ENCODE assay signal across 16 mouse cellular contexts in genomic region chr4:130918805-130919749, GRCm38 (mm10). TPM values are rescaled to one million over a fixed set of nuclear protein-coding genes. Genes with fewer than 3 reads are reported as not detected.
DNase-seq lines count a peak whose midpoint lies in the region; ATAC-seq and TF ChIP-seq lines count a peak whose summit lies in the region.
"Had no signal": no experiment of that assay in that cellular context is flagged by ENCODE, and none has a peak within 500 bp of the region (broad histone marks: within the 10 kb centered on the region; RNA-seq: fewer than 3 reads in every experiment).

No protein-coding gene starts in this region.

- no peak overlapping the region for H3K27ac ChIP-seq in gastrocnemius, adult 2 months
- H3K27ac ChIP-seq in midbrain, embryonic 12.5 days (replicated peaks) = no peak overlapping the region
- H3K27ac ChIP-seq in midbrain, embryonic 16.5 days (ENCODE audit: low read length) = no peak overlapping the region
- H3K27ac ChIP-seq: forebrain, embryonic 15.5 days had no signal

- intact Hi-C loops in gastrocnemius, adult 2 months (cut with DNase I) = no loop called here
- intact Hi-C loops in gastrocnemius, postnatal 36 days (cut with DNase I) = no loop called here

- peaks cover 14% of the 10 kb centered on the region for H3K4me1 ChIP-seq in midbrain, embryonic 12.5 days
- H3K4me1 ChIP-seq in midbrain, embryonic 16.5 days (ENCODE audit: control insufficient read depth, insufficient read depth, low read length) = peaks cover 5% of the 10 kb centered on the region

- peak; percentile 66 for DNase-seq in gastrocnemius, adult 2 months
- DNase-seq in gastrocnemius, postnatal 36 days = no peak
- no peak for DNase-seq in adrenal gland, postnatal 25 days
- no peak for DNase-seq in layer of hippocampus, postnatal 36 days
- DNase-seq: cerebellum, adult 9-11 months; heart, postnatal 14 days; kidney, adult 18-20 months; lung, postnatal 4 days; spleen, adult 18-20 months had no signal

- no peaks in the 10 kb centered on the region for H3K36me3 ChIP-seq in midbrain, embryonic 12.5 days
- H3K36me3 ChIP-seq in midbrain, embryonic 16.5 days (ENCODE audit: control insufficient read depth, insufficient read depth, low read length) = no peaks in the 10 kb centered on the region
- H3K36me3 ChIP-seq: forebrain, embryonic 15.5 days had no signal

- no peaks in the 10 kb centered on the region for H3K9me3 ChIP-seq in midbrain, embryonic 12.5 days
- H3K9me3 ChIP-seq in midbrain, embryonic 16.5 days (replicated peaks; ENCODE audit: control insufficient read depth, low read length, poor library complexity, severe bottlenecking) = no peaks in the 10 kb centered on the region
- H3K9me3 ChIP-seq: forebrain, embryonic 15.5 days had no signal

- no peak for TF ChIP-seq CTCF in gastrocnemius, adult 2 months (IDR thresholded peaks at IDR 0.05)

- H3K9ac ChIP-seq in midbrain, embryonic 12.5 days (replicated peaks) = no peak overlapping the region
- H3K9ac ChIP-seq in midbrain, embryonic 16.5 days (ENCODE audit: low read depth, low read length) = no peak overlapping the region
- H3K9ac ChIP-seq: forebrain, embryonic 15.5 days had no signal

- 74% methylated on average over 10 of the region's 10 CpGs for WGBS in midbrain, embryonic 12.5 days
- 69% methylated on average over 10 of the region's 10 CpGs for WGBS in midbrain, embryonic 16.5 days

- no peak for ATAC-seq in midbrain, embryonic 12.5 days (ENCODE audit: low FRiP score, low read depth)
- no peak for ATAC-seq in midbrain, embryonic 16.5 days
- ATAC-seq in activated CD4-positive, CD25-positive, alpha-beta regulatory T cell, adult 4 months = peak; percentile 47
- ATAC-seq in monocyte, adult 5-6 weeks (replicated peaks; ENCODE audit: insufficient number of reproducible peaks, low FRiP score, low TSS enrichment, poor library complexity, severe bottlenecking) = peak; percentile 19
- ATAC-seq: forebrain, embryonic 15.5 days had no signal

- H3K4me3 ChIP-seq in gastrocnemius, adult 2 months = no peak overlapping the region
- no peak overlapping the region for H3K4me3 ChIP-seq in midbrain, embryonic 12.5 days
- no peak overlapping the region for H3K4me3 ChIP-seq in midbrain, embryonic 16.5 days (ENCODE audit: low read depth, low read length)
- H3K4me3 ChIP-seq: forebrain, embryonic 15.5 days had no signal

- H3K4me2 ChIP-seq in midbrain, embryonic 12.5 days (replicated peaks) = 0 out of 2 replicates have a peak overlapping the region, but pooled peaks have one; percentile 3
- no peak overlapping the region for H3K4me2 ChIP-seq in midbrain, embryonic 16.5 days (ENCODE audit: low read length)
- H3K4me2 ChIP-seq: forebrain, embryonic 15.5 days had no signal

- H3K27me3 ChIP-seq in midbrain, embryonic 12.5 days = no peaks in the 10 kb centered on the region
- H3K27me3 ChIP-seq in midbrain, embryonic 16.5 days (ENCODE audit: control insufficient read depth, insufficient read depth, low read depth, low read length) = no peaks in the 10 kb centered on the region
- H3K27me3 ChIP-seq: forebrain, embryonic 15.5 days had no signal

RNA-seq across cellular contexts. Expression of gene Laptm5, which starts 6.2 kb away (rescaled TPM):
- 1 to 10 TPM; 2.5 to 5.3 TPM for total RNA-seq in gastrocnemius, adult 2 months (2021)
- total RNA-seq in gastrocnemius, postnatal 36 days (2021) = 1 to 10 TPM; 4.4 to 7.9 TPM
- polyA plus RNA-seq in midbrain, embryonic 12.5 days (2016; fragmentation: Nextera tagmentation; extraction: Ambion mirVana) = 19.6 and 26.4 TPM in 2 replicates
- polyA plus RNA-seq in midbrain, embryonic 16.5 days (2015; fragmentation: Nextera tagmentation; extraction: Ambion mirVana) = 22.0 and 22.3 TPM in 2 replicates
- 1,000 to 10,000 TPM; 1,545 to 2,139 TPM for polyA plus RNA-seq in activated CD4-positive, CD25-positive, alpha-beta regulatory T cell, adult 4 months (2017; shearing (Covaris generic))
- total RNA-seq in monocyte, adult 5-6 weeks (2017) = 420 to 631 TPM (median 540 TPM) in 3 replicates
- 12.1 and 13.6 TPM in 2 replicates for total RNA-seq in adrenal gland, postnatal 25 days (2021)
- 10 to 100 TPM; 30.3 to 31.0 TPM for total RNA-seq in layer of hippocampus, postnatal 36 days (2021)

RNA-seq across cellular contexts. Expression of gene Matn1, which starts 25.1 kb away (rescaled TPM):
- total RNA-seq in gastrocnemius, adult 2 months (2021) = not detected
- not detected for total RNA-seq in gastrocnemius, postnatal 36 days (2021)
- 0.88 TPM in 1 of 2 replicates, not detected in the other for polyA plus RNA-seq in midbrain, embryonic 12.5 days (2016; fragmentation: Nextera tagmentation; extraction: Ambion mirVana)
- polyA plus RNA-seq in midbrain, embryonic 16.5 days (2015; fragmentation: Nextera tagmentation; extraction: Ambion mirVana) = 0.29 TPM in 1 of 2 replicates, not detected in the other
- polyA plus RNA-seq in activated CD4-positive, CD25-positive, alpha-beta regulatory T cell, adult 4 months (2017; shearing (Covaris generic)) = under 1 TPM in 1 of 2 experiments, not detected in 1; 0.23 TPM
- total RNA-seq in monocyte, adult 5-6 weeks (2017) = 0.39 to 0.96 TPM in 2 of 3 replicates, not detected in the other
- total RNA-seq in adrenal gland, postnatal 25 days (2021) = not detected in 2 replicates
- total RNA-seq in layer of hippocampus, postnatal 36 days (2021) = 1 to 10 TPM; 1.4 to 1.5 TPM
- total RNA-seq: heart, postnatal 14 days had no signal
- polyA plus RNA-seq: forebrain, embryonic 15.5 days; gonadal fat pad, adult 2 months; neural tube, embryonic 11.5 days had no signal

Comparison
In these comparisons a context has a peak if more than half of its experiments do, and no peak if none do; other contexts are left out.
1. ATAC-seq: peak in activated CD4-positive, CD25-positive, alpha-beta regulatory T cell, adult 4 months (single experiment) and monocyte, adult 5-6 weeks (single experiment); none in midbrain, embryonic 12.5 days (single experiment) and midbrain, embryonic 16.5 days (single experiment).
2. RNA of gene Laptm5, which starts 6.2 kb away (total RNA-seq): 420 to 631 TPM in monocyte, adult 5-6 weeks; 30.3 to 31.0 TPM in layer of hippocampus, postnatal 36 days, 12.1 to 13.6 TPM in adrenal gland, postnatal 25 days, 4.4 to 7.9 TPM in gastrocnemius, postnatal 36 days and 2.5 to 5.3 TPM in gastrocnemius, adult 2 months; every median in the first group is over 10 times any median in the second.